Mouse (Mus musculus) megakaryocyte, embryonic 14.5 days (primary cell): ENCODE measurements around the gene Nell1. TPM values are rescaled to one million over a fixed set of nuclear protein-coding genes. Genes with fewer than 3 reads are reported as not detected.

ENCODE experiments used
- H3K27me3 ChIP-seq: replicated peaks from 2 replicates; pipeline ENCODE3; 2012; ENCODE audit warnings: inconsistent platforms
- H3K36me3 ChIP-seq: replicated peaks from 2 replicates; pipeline ENCODE3; 2012; ENCODE audit warnings: low read length, inconsistent platforms, mixed read lengths
- H3K4me1 ChIP-seq: 2 replicates; pipeline ENCODE4 v1.6.1; 2012; ENCODE audit warnings: inconsistent platforms
- H3K4me3 ChIP-seq: replicated peaks from 2 replicates; pipeline ENCODE3; 2012; ENCODE audit warnings: moderate library complexity, mild to moderate bottlenecking, inconsistent platforms
- H3K9me3 ChIP-seq: 2 replicates; pipeline ENCODE4 v1.6.1; 2012; ENCODE audit warnings: inconsistent platforms
- FLI1 ChIP-seq: IDR thresholded peaks from 2 replicates; pipeline ENCODE4 v1.6.1; 2012; ENCODE audit warnings: low read length, inconsistent platforms, mixed read lengths
- GATA1 ChIP-seq: IDR thresholded peaks from 3 replicates; pipeline ENCODE4 v1.6.1; 2012; ENCODE audit warnings: mixed read lengths, low read length, inconsistent platforms, borderline replicate concordance
- polyA plus RNA-seq: library from polyadenylated mRNA; stranded (reverse); fragments of >175 nt; gene quantifications from 2 replicates; pipeline ENCODE4 v1.2.3, GENCODE M21; 2012; ENCODE audit warnings: low replicate concordance; ENCODE audit not compliant: insufficient read depth

Nell1 gene
- polyA plus RNA-seq, 1 experiment = not detected

- Histone ChIP-seq H3K4me1 (no peaks in the 10 kb centered on the region), H3K4me3 (no peak overlapping the region), H3K36me3 (no peaks in the 10 kb centered on the region), H3K9me3 (peaks cover 8% of the 10 kb centered on the region; the same call in 1 of the 2 replicates), H3K27me3 (no peaks in the 10 kb centered on the region)
- TF ChIP-seq FLI1 (no peak), GATA1 (no peak)
These were observed 66.4 kb downstream of the Nell1 start for GRCm38 (mm10) chr7:50041112-50041511.

- no peak for TF ChIP-seq FLI1
- Histone ChIP-seq H3K27me3 (no peaks in the 10 kb centered on the region), H3K36me3 (no peaks in the 10 kb centered on the region), H3K4me3 (no peak overlapping the region), H3K9me3 (peaks cover 16% of the 10 kb centered on the region; the same call in 1 of the 2 replicates), H3K4me1 (no peaks in the 10 kb centered on the region)
These were observed 75.5 kb downstream of the Nell1 start for GRCm38 (mm10) chr7:50050144-50050543.

- H3K9me3 ChIP-seq = peaks cover 13% of the 10 kb centered on the region; the same call in 1 of the 2 replicates
- no peaks in the 10 kb centered on the region for H3K27me3 ChIP-seq
- no peak overlapping the region for H3K4me3 ChIP-seq
- no peaks in the 10 kb centered on the region for H3K36me3 ChIP-seq
- TF ChIP-seq FLI1 (no peak), GATA1 (no peak)
- H3K4me1 ChIP-seq = no peaks in the 10 kb centered on the region
These were observed 79.0 kb downstream of the Nell1 start for GRCm38 (mm10) chr7:50053704-50054103.

DNA sequence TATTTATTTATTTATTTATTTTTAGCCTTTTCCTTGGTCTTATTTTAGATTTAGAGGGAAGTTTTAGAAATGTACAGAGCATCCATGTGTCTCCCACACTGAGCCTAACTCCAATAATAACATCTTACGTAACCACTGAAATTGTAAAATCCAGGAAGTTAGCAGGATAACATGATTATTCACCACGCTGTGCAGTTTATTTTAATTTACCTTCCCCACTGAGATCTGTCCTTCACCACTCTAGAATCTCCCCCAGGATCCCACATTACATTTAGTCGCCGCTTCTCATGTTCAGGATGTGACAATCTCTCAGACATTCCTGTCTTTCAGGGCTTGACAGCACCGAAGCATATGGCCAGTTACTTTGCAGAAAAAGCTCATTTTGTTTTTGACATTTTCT is 119.8 kb downstream of the Nell1 start:
- no peak for TF ChIP-seq GATA1
- no peak for TF ChIP-seq FLI1
- Histone ChIP-seq H3K4me3 (no peak overlapping the region), H3K36me3 (no peaks in the 10 kb centered on the region), H3K27me3 (no peaks in the 10 kb centered on the region), H3K4me1 (no peaks in the 10 kb centered on the region), H3K9me3 (peaks cover 27% of the 10 kb centered on the region)

DNA sequence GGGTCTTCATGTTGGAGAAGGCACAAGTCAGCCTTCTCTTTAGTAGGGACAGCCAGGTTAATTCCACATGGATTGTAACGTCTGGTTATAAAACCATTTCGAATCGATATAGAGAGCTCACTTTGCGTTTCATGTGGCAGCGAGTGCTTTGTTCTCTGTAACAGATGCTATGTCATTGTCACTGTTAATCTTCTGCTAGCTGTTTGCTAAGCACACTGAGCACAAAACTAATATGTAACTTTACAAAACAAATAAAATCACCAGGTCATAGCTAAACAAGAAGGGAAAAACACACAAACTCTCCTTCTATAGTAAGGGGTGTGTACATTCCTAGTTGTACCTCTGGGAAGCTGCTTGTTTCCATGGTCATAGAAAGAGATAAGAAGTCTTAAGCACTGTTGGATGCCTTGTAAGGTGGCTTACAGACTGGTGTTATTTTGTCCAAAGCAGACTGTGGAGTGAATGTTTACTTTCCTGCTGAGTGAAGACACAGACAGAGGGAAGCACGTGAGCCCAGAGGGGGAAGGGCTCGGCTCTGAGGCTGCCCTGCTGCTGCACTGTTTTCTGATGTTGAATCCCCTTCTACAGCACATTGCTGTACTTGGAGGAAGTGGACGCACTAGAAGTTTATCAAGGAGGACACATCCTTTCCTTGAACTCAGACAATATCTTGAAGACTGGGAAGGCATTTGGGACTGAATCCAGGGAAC is 131.1 kb downstream of the Nell1 start:
- H3K27me3 ChIP-seq = no peaks in the 10 kb centered on the region
- TF ChIP-seq GATA1 (no peak), FLI1 (no peak)
- H3K9me3 ChIP-seq = peaks cover 3% of the 10 kb centered on the region
- H3K4me3 ChIP-seq = no peak overlapping the region
- no peaks in the 10 kb centered on the region for H3K4me1 ChIP-seq
- H3K36me3 ChIP-seq = no peaks in the 10 kb centered on the region

DNA sequence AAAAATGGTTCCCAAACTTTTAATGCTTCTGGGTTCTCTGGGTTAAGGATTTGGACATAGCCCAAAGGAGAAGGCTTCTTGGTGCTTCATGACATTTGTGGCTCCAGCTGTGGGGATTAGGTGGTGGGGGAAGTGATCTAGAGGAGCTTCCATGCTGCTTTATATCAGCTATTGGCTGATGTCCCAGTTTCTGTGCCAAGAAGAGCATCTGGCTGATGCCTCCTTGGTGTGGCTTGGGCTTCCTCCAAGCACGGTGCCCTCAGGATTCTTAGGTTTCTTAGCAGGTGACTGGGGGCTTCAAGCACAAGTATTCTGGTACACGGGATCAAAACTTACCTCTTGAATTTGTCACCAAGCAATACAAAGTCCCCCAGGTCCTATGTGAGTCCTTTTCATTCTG is 132.6 kb downstream of the Nell1 start:
- no peaks in the 10 kb centered on the region for H3K27me3 ChIP-seq
- no peak overlapping the region for H3K4me3 ChIP-seq
- H3K4me1 ChIP-seq = no peaks in the 10 kb centered on the region
- H3K9me3 ChIP-seq = peaks cover 3% of the 10 kb centered on the region
- TF ChIP-seq GATA1 = no peak
- no peaks in the 10 kb centered on the region for H3K36me3 ChIP-seq

DNA sequence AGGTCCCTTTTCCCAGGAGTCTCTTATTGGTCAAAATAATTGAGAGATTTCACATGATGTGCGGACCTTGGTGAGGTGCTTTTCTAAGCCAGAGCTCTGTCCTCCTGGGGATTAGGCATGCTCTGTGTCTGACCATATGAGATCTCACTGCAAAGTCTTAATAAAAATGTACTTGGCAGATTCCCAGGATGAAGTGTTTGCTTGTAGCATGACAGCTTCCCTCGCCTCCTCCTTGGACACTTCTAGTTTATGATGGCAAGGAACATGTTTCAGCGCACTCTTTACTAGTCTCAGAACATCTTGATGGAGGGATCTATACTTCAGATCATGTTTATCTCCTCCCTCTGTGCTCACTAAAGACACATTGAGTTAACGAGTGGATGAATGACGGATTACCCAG is 143.7 kb downstream of the Nell1 start:
- H3K4me1 ChIP-seq = no peaks in the 10 kb centered on the region
- H3K9me3 ChIP-seq = peaks cover 32% of the 10 kb centered on the region
- H3K36me3 ChIP-seq = no peaks in the 10 kb centered on the region
- no peak overlapping the region for H3K4me3 ChIP-seq
- no peak for TF ChIP-seq FLI1
- no peak for TF ChIP-seq GATA1
- H3K27me3 ChIP-seq = no peaks in the 10 kb centered on the region

- H3K36me3 ChIP-seq = no peaks in the 10 kb centered on the region
- no peak overlapping the region for H3K4me3 ChIP-seq
- H3K9me3 ChIP-seq = peaks cover 14% of the 10 kb centered on the region; the same call in 1 of the 2 replicates
- no peaks in the 10 kb centered on the region for H3K27me3 ChIP-seq
- no peaks in the 10 kb centered on the region for H3K4me1 ChIP-seq
- no peak for TF ChIP-seq GATA1
- TF ChIP-seq FLI1 = no peak
These were observed 163.0 kb downstream of the Nell1 start for GRCm38 (mm10) chr7:50137706-50138105.

GRCm38 (mm10) chr7:50149326-50149725 is 174.7 kb downstream of the Nell1 start:
- peaks cover 25% of the 10 kb centered on the region; the same call in 1 of the 2 replicates for H3K9me3 ChIP-seq
- H3K27me3 ChIP-seq = no peaks in the 10 kb centered on the region
- no peaks in the 10 kb centered on the region for H3K36me3 ChIP-seq
- H3K4me1 ChIP-seq = no peaks in the 10 kb centered on the region
- H3K4me3 ChIP-seq = no peak overlapping the region
- TF ChIP-seq GATA1 (no peak), FLI1 (no peak)

DNA sequence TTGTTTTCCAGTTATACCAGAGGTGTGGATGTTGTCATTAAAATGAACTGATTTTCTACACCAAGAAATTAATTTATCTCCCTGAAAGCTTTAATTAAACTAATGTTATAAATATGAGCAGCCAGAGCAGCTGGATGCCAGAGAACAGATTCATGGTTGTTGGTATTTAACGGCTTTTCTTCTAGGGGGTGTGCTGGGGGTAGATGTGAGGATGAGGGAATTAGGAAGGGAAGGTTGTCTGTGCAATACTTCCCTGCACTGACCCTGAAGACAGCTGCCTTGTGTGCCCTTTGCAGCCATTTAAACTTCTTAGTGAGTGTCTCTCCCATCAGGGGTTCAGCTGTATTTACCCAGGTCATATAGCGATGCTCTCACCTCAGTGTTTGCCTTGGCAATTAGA is 176.2 kb downstream of the Nell1 start:
- no peaks in the 10 kb centered on the region for H3K27me3 ChIP-seq
- H3K36me3 ChIP-seq = no peaks in the 10 kb centered on the region
- no peaks in the 10 kb centered on the region for H3K4me1 ChIP-seq
- TF ChIP-seq FLI1 (no peak), GATA1 (no peak)
- H3K9me3 ChIP-seq = peaks cover 29% of the 10 kb centered on the region; the same call in 1 of the 2 replicates
- H3K4me3 ChIP-seq = no peak overlapping the region

- H3K27me3 ChIP-seq = no peaks in the 10 kb centered on the region
- H3K4me3 ChIP-seq = no peak overlapping the region
- H3K36me3 ChIP-seq = no peaks in the 10 kb centered on the region
- H3K4me1 ChIP-seq = no peaks in the 10 kb centered on the region
- H3K9me3 ChIP-seq = peaks cover 35% of the 10 kb centered on the region
- TF ChIP-seq GATA1 (no peak), FLI1 (no peak)
These were observed 179.0 kb downstream of the Nell1 start for GRCm38 (mm10) chr7:50153618-50154017.
